Mouse (Mus musculus) heart, postnatal 0 days (tissue): ENCODE data around the gene Gm5767.

Experiments used
- CTCF ChIP-seq: IDR thresholded peaks from 2 replicates; pipeline ENCODE4 v1.5.1; 2016; ENCODE audit warnings: antibody characterized with exemption, control low read depth, low read depth
- EP300 ChIP-seq: IDR thresholded peaks from 2 replicates; pipeline ENCODE4 v1.6.1; 2016; ENCODE audit warnings: antibody characterized with exemption, low read depth

DNA sequence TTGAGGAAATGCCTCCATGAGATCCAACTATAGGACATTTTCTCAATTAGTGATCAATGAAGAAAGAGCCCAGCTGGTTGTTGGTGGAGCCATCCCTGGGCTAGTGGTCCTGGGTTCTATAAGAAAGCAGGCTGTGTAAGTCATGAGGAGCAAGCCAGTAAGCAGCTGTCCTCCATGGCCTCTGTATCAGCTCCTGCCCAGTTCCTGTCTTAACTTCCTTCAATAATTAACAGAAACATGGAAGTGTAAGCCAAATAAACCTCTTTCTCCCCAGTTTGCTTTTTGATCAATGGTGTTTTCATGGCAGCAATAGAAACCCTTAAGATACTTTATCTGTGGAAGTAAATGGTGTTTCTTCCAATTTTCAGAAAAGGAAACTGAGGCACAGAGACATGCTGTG is 7.8 kb upstream of the Gm5767 start:
- TF ChIP-seq CTCF, result no peak
- TF ChIP-seq EP300, result no peak
